Mouse (Mus musculus): ENCODE data around the gene Snx21.

Gene Snx21

GRCm38 (mm10) chr2:164828437-164828836, 42.8 kb downstream of the Snx21 start, which contains the start of gene Spata25:
TSS of gene Spata25 (minus strand) at chr2:164828537.
- DNase-seq (ENCODE audit: extremely low read depth, low read depth), result no peak

- no peak for DNase-seq (ENCODE audit: extremely low read depth, low read depth)
These were observed 43.5 kb downstream of the Snx21 start for GRCm38 (mm10) chr2:164829090-164829489.

GRCm38 (mm10) chr2:164831029-164831428, 45.4 kb downstream of the Snx21 start:
- no peak for DNase-seq (ENCODE audit: extremely low read depth, low read depth)

GRCm38 (mm10) chr2:164832032-164832747, 46.6 kb downstream of the Snx21 start:
- DNase-seq (ENCODE audit: extremely low read depth, low read depth), result no peak

- DNase-seq (ENCODE audit: extremely low read depth, low read depth), result peak; percentile 52
These were observed 47.2 kb downstream of the Snx21 start, which contains the start of gene Ctsa for GRCm38 (mm10) chr2:164832748-164833301. TSS of gene Ctsa (plus strand) at chr2:164832873.

DNA sequence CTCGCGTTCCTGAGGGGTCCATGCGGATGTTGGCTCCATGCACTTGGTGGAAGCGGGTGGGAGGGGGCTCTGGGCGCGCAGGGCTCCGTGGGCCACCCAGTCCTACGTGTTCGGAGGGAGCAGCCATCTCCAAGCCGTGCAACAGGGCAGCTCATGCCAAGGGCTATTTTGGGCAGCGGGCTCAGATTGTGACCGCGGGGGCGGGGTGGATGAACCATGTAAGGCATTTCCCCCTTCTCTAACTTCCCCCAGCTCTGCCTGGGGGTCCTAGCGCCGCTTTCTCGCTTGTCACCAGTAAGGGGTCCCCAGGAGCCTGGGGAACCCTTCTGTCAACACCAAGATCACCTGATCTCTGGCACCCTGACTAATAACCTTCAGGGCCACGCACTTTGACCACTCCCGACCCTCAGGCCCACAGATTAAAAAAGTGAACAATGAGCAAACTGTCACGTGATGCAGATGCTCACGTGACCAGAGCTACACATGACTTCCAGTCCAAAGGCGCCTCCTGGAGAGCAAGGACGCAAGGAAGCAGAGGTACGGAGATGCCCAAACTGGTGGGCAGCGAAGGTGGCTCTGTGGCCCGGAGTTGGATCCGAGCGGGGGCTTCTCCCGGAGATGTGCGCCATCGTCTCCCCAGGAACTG, 47.8 kb downstream of the Snx21 start, which contains the start of gene Neurl2:
Gene Neurl2, minus strand, starts transcription at position 143 of the 646 bp plus-strand sequence.
- peak; percentile 93 for DNase-seq (ENCODE audit: extremely low read depth, low read depth)

- no peak for DNase-seq (ENCODE audit: extremely low read depth, low read depth)
These were observed 48.9 kb downstream of the Snx21 start for GRCm38 (mm10) chr2:164834531-164834930.

- DNase-seq (ENCODE audit: extremely low read depth, low read depth), result no peak
These were observed 49.5 kb downstream of the Snx21 start for GRCm38 (mm10) chr2:164835164-164835563.

Measured in MEL-GATA-1-ER (cell line).